Mouse (Mus musculus) adrenal gland, postnatal 36 days (tissue): Measurements from ENCODE around the gene Bst1. TPM values are rescaled to one million over a fixed set of nuclear protein-coding genes. Genes with fewer than 3 reads are reported as not detected.

Source experiments
- DNase-seq, 2 experiments: peaks; one replicate each; pipeline ENCODE4 v3.0.0; 2021; ENCODE audit warnings: mixed read lengths in 1 of 2
- long read RNA-seq, 2 experiments: library from polyadenylated mRNA; stranded (forward); transcript quantifications; one replicate each; pipeline ENCODE4 v2.0.0; 2021; ENCODE audit warnings: borderline sequencing depth in 2 of 2
- total RNA-seq, 2 experiments: library from RNA; stranded (reverse); gene quantifications; 2 replicates each; pipeline ENCODE4 v1.2.3; 2021

The Bst1 gene
- total RNA-seq = 1 to 10 TPM; 1.7 to 2.1 TPM
- long read RNA-seq, experiment 1, partial matches to known transcripts = 1 of 3 reads
- long read RNA-seq, experiment 1, other reads (novel, unspliced or antisense) = 1 of 3 reads
- long read RNA-seq, experiment 2 = 0 reads

GRCm38 (mm10) chr5:43818695-43819094 is at the start of gene Bst1:
TSS of gene Bst1 (plus strand) at chr5:43818885.
- DNase-seq = no peak

DNA sequence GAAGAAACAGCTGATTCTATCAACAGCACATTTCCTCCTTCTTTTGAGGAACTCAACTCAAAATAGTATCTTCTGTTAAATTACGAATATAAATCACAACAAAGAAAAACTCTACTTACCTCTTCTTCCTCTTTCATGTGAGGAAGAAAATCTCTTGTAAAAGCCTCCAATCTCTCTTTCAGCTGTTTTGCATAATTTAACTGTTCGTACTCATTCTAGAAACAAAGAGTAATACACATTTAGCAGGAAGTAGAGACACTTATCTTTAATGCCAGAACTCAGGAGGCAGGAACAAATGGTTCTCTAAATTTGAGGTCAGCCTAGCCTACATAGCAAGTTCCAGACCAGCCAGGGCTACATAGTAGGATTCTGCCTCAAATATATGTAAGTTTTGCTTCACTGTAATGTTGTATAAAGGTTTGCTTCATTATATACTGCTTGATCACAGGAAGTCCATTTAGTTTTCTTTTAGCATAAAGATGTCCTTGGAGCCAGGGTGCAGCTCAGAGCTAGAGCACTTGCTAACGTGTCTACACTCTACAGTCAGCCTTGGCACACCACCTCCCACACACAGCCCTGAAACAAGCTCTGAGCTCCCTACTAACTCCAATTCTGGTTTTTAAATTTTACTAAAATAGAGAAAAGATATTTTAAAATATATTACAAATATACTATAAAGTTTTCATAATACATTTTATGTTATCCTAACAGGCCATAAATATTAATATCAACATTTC is 47.9 kb upstream of the Bst1 start:
- DNase-seq = no peak

DNA sequence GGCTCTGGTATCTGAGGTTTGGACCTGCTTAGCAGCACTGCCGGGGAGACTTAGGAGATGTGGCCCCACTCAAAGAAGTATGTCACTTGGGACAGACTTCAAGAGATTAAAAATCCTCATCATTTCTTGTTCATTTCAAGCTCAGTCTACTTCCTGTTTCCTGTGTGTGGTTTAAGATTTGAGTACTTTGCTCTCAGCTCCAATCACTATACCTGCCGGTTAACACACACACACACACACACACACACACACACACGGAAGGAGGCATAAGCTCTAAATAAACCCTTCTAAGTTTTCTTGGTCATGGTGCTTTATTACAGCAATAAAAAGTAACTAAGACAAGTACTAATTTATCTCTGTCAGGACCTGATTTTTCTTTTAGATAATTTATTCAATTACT is 47.1 kb upstream of the Bst1 start:
- DNase-seq = no peak

DNA sequence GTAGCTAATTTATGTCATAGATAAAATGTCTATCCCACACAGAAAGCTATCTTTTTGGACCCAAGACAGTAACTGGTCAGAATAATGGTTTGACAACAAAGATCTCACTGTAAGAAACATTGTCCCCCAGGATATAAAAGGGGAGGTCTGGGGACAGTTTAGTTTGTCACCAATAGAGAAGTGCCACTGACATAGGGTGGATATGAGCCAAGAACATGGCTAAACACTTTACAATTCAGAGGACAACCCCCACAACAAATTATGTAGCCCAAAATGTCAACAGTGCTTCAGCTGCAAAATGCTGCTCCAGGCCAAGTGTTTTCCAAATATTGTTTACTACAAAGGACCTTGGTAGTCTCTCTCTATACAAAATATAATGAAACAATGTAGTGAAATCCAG is 42.3 kb upstream of the Bst1 start:
- peak in 1 of 2 experiments; percentile 4 for DNase-seq

DNA sequence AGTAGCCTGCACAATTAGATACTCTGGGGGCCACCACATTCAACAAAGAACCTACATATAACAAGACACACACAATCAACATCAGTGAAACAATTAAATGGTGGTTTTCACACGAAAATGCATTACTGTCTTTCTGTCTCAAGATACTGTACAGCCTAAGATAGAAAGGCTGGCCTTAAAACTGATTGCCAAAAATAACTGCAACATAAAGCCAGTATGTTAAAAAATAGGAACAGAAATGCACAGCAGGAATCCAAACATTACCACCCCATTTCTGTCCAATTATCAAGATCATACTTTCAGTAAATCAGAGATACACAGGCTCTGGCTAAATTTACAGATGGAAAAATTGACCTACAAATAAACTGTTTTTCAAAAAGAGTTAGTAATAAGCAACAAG is 41.7 kb upstream of the Bst1 start:
- no peak for DNase-seq

DNA sequence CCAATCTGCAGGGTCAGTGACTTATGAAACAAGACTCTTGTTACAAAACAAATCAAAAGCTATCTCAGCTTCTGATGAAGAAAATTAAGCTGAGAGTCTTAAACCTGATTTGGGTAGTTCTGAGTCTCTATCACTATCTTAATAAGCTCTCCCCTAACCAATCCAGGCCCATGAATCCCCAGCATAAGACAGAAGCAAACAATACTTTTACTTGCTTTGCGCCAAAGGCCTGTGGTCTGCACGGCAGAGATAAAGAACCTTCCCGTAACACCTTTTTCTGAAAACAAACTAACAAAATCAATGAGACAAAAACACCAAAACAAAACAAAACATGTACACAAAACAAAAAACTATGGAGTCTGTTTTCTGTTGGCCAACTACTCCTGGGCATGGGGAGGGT is 40.1 kb upstream of the Bst1 start:
- no peak for DNase-seq

DNA sequence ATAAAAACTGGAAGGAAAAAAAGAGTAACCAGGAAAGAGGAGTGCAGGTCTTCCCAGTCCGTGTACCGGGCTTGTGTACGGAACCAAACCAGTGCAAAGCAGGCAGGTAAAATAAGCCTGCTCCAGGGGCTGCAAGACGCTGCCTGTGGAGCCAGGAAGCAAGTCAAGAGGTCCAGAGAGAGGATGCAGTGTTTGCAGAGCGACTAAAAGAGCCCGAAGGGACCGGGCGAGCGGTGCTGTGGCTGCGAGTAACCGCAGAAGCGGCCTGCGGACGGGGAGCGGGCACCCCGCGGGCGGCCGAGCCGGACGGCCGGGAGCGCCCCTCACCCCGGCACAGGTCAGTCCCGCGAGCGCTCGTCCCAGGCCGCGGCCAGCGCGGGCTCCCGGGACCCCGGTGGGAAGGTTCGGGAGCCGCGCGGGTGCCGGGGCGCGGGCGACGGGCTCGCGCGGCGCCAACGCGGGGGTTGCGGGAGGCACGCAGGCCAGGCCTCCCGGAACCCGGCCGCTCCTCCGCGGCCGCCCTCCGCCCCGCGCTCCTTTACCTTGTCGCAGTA is 37.2 kb upstream of the Bst1 start:
- peak; percentile 49 to 59 for DNase-seq

GRCm38 (mm10) chr5:43781977-43782930 is 36.4 kb upstream of the Bst1 start:
- DNase-seq = peak; percentile 82 to 89

- DNase-seq = no peak
These were observed 34.7 kb upstream of the Bst1 start for GRCm38 (mm10) chr5:43783996-43784395.

DNA sequence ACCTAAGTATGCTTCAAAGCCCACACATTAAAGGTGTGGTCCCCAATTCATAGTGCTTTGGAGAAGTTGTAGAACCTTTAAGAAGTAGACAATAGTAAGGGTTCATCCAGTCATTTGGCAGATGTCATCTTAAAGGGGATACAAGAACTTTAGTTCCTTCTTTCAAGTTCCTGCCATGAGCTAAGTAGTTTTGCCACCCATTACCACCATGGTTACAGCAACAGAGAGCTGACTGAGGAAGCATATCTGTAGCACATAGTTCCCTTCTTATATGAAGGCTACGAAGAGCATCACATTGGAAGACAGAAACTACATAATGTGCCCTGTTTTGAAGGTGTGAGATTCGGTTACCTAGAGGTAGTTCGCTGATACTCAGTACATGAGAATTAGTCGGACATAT is 32.1 kb upstream of the Bst1 start:
- no peak for DNase-seq

DNA sequence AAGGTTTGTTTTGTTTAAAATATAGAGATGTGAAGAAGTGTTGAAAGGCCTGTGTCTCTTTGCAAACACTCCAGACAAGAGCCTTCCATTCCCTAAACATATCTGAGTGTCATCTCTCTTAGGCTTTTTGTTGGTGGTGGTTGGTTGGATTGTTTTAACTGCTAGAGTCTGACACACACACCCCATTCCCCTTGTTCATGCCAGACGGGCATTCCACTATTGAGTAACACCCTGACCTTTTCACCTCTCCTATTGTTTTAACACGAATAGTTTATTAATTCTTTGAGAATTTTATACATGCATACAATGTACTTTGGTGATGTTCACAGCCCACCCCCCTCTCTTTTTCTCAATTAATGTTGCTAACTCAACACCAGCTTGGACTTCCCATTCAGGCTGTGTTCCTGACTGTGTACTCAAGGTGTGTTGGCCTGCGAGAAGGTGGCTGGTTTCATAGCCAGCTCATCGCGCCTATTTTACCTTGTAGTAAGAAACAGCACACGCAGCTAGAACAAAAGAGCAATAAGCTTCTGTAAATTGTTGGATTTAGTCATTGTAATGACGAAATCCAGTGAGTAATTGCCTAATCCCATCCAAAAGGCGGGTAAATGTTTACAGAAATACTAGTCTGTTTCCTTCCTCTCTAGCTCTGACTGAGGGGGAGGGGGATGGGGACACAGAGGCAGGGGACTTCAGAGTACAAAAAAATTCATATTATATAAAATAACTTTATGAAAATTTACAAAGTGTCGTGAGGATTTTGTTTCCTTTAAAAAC is 30.5 kb upstream of the Bst1 start:
- no peak for DNase-seq

DNA sequence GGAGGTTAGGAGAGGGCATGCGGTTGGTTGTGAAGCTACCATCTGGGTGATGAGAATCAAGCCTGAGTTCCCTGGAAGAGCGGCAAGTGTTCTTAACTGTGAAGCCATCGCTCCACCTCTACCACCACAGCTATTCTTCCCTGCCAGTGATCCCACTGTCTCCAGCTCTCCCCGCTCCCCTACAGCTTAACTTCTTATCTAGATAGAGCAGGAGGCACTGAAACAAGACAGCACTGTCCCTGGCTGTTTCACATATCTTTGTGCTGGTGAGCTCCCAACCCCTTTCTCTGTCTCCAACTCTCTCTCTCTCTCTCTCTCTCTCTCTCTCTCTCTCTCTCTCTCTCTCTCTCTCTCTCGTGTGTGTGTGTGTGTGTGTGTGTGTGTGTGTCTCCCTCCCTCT is 26.3 kb upstream of the Bst1 start:
- no peak for DNase-seq

DNA sequence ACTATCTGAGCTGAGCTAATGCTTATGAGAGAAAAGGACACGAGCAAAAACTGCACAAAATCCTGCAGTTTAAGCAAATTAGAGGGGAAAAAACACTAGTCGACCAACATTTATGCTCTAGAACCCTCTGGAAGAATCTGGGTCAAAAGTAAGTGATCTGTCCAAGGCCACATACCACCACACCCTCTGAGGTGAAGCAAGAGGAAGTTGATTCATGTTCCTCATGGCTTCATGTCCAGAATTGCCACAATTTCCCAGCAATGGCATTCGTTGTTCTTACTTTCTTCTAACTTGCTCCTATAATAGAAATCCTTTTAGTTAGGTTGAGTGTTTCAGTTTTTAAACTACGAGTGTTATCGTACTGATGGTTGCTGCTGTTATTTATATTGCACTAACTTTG is 19.2 kb upstream of the Bst1 start:
- DNase-seq = no peak

- no peak for DNase-seq
These were observed 18.0 kb upstream of the Bst1 start for GRCm38 (mm10) chr5:43800700-43801099.

DNA sequence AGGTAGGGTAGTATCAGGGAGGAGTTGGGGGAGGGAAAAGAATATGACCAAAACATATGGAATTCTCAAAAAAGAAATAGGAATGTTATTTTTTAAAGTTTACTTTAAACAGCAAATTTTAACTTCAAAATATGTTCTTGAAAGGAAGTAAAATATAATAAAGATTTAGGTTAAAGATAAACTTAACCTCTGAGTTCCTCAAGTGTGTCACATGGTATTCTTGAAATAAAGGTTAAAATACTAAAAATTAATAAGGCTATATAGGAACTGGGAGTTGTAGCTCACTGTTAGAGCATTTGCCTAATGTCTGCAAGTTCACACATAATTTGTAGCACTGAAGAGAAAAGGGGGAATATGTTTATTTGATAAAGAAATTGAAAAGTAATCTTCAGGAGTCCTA is 17.4 kb upstream of the Bst1 start:
- no peak for DNase-seq

GRCm38 (mm10) chr5:43801798-43802197 is 16.9 kb upstream of the Bst1 start:
- no peak for DNase-seq

DNA sequence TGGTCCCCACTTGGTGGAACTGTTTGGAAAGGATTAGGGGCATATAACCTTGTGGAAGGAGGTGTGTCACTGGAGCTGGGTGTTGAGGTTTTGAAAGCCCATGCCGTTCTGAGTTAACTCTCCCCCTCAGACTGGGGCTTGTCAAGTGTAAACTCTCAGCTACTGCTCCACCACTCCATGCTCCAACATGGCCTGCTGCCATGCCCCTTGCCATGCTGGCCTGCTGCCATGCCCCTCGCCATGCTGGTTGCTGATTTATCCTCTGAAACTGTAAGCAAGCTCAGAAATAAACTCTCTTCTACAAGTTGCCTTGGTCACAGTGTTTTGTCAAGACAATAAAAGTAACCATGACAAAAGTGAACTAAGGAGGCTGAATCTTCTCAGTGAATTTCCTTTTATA is 13.3 kb upstream of the Bst1 start:
- no peak for DNase-seq

GRCm38 (mm10) chr5:43806340-43806739 is 12.3 kb upstream of the Bst1 start:
- DNase-seq = no peak

DNA sequence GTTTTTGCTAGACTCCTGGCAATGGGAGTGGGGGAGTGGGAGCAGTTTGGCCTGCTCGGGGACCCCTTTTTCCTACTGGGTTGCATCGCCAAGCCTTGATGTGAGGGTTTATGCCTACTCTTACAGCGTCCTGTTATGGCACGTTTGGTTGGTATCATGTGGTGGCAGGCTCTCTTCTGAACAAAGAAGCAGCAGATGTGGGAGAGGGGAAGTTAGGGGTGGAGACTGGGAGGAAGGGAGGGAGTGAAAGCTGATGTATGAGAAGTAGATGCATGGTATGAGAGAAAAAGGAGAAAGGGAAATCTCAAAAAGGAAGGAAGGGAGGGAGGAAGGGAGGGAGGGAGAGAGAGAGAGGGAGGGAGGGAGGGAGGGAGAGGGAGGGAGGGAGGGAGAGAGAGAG is 11.8 kb upstream of the Bst1 start:
- no peak for DNase-seq

- peak; percentile 84 to 89 for DNase-seq
These were observed 10.7 kb upstream of the Bst1 start for GRCm38 (mm10) chr5:43807744-43808696.
